9 mouse cellular contexts compared by ENCODE assay signal in the genomic region with DNA sequence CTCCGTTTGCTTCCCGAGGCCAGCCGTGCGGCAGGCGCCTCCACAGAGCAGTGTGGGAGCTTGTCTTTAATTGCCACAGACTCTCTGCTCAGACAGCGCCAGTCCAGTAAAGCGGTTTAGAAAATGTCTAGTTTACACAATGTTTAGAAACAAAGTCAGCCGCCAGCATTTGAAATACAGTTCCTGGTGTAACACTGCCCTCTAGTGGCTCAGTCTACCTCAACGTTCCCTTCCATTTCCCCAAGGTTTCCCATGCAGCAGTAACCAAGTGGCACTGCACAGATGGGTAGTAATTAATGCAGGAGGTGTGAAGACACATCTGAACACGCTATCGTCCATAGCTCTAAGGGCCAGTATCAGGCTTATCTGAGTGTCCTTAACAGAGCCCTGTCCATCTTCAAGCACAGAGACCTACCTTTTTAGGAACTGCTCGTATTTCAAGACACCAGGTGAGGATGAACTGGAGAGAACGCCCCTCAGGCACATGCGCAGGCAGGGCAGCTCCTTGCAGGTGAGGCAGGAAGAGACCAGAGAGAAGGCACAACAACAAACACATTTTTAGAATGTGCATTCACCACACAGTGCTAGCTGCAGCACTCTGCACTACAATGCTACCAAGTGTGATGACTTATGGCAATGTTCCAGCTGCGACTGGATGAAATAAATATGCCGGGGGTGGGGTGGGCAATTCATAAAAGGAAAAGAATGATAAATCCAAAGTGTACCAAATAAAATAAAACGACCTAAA. TPM values are rescaled to one million over a fixed set of nuclear protein-coding genes. Genes with fewer than 3 reads are reported as not detected.
DNase-seq lines count a peak whose midpoint lies in the region; ATAC-seq and TF ChIP-seq lines count a peak whose summit lies in the region.
"Had no signal": no experiment of that assay in that cellular context is flagged by ENCODE, and none has a peak within 500 bp of the region (broad histone marks: within the 10 kb centered on the region; RNA-seq: fewer than 3 reads in every experiment).

No protein-coding gene starts in this region.

- no peaks in the 10 kb centered on the region for H3K9me3 ChIP-seq in G1E (replicated peaks)
- no peaks in the 10 kb centered on the region for H3K9me3 ChIP-seq in kidney, postnatal 0 days (replicated peaks; ENCODE audit: low read length)
- no peaks in the 10 kb centered on the region for H3K9me3 ChIP-seq in liver, postnatal 0 days (ENCODE audit: low read length)
- no peaks in the 10 kb centered on the region for H3K9me3 ChIP-seq in neural tube, embryonic 14.5 days (ENCODE audit: control insufficient read depth, low read length)
- H3K9me3 ChIP-seq: liver, embryonic 15.5 days had no signal

- H3K36me3 ChIP-seq in G1E (replicated peaks) = peaks cover 91% of the 10 kb centered on the region
- H3K36me3 ChIP-seq in kidney, postnatal 0 days (ENCODE audit: insufficient read depth, low read length) = peaks cover 39% of the 10 kb centered on the region
- H3K36me3 ChIP-seq in liver, postnatal 0 days (replicated peaks; ENCODE audit: insufficient read depth, low read length) = peaks cover 35% of the 10 kb centered on the region
- peaks cover 12% of the 10 kb centered on the region; the same call in 1 of the 2 replicates for H3K36me3 ChIP-seq in neural tube, embryonic 14.5 days (ENCODE audit: control insufficient read depth, insufficient read depth, low read length)

- WGBS in kidney, postnatal 0 days = 58% methylated on average over 17 of the region's 17 CpGs
- 67% methylated on average over 17 of the region's 17 CpGs for WGBS in liver, postnatal 0 days (ENCODE audit: insufficient replicate concordance)
- 69% methylated on average over 17 of the region's 17 CpGs for WGBS in neural tube, embryonic 14.5 days

- peak; percentile 64 for ATAC-seq in G1E (ENCODE audit: extremely low read depth, insufficient number of reproducible peaks, low FRiP score, poor library complexity, severe bottlenecking)
- ATAC-seq in frontal cortex, adult (ENCODE audit: low TSS enrichment) = peak; percentile 97
- no peak for ATAC-seq in kidney, postnatal 0 days (replicated peaks; ENCODE audit: low FRiP score, low read depth)
- peak; percentile 27; the same call in 1 of the 2 replicates for ATAC-seq in liver, postnatal 0 days
- peak; percentile 69; the same call in 1 of the 2 replicates for ATAC-seq in neural tube, embryonic 14.5 days (ENCODE audit: low read depth)

- H3K4me3 ChIP-seq in G1E (ENCODE audit: low read depth, low read length) = no peak overlapping the region
- no peak overlapping the region for H3K4me3 ChIP-seq in kidney, postnatal 0 days (replicated peaks; ENCODE audit: low read depth, low read length)
- no peak overlapping the region for H3K4me3 ChIP-seq in liver, postnatal 0 days (ENCODE audit: low read depth, low read length)
- H3K4me3 ChIP-seq in neural tube, embryonic 14.5 days (ENCODE audit: low read depth, low read length) = no peak overlapping the region
- H3K4me3 ChIP-seq: liver, embryonic 15.5 days had no signal

- no peak overlapping the region for H3K27ac ChIP-seq in kidney, postnatal 0 days
- no peak overlapping the region for H3K27ac ChIP-seq in liver, postnatal 0 days (ENCODE audit: low read depth)
- H3K27ac ChIP-seq in neural tube, embryonic 14.5 days (ENCODE audit: low read depth, low read length) = no peak overlapping the region
- H3K27ac ChIP-seq: liver, embryonic 15.5 days had no signal

- H3K9ac ChIP-seq in kidney, postnatal 0 days (ENCODE audit: low read depth, low read length) = no peak overlapping the region
- no peak overlapping the region for H3K9ac ChIP-seq in liver, postnatal 0 days (replicated peaks)
- no peak overlapping the region for H3K9ac ChIP-seq in neural tube, embryonic 14.5 days (replicated peaks; ENCODE audit: low read depth, low read length)
- H3K9ac ChIP-seq: liver, embryonic 15.5 days had no signal

- no peaks in the 10 kb centered on the region for H3K27me3 ChIP-seq in G1E (ENCODE audit: insufficient read depth, low read length)
- no peaks in the 10 kb centered on the region for H3K27me3 ChIP-seq in kidney, postnatal 0 days (ENCODE audit: insufficient read depth, low read length)
- H3K27me3 ChIP-seq in liver, postnatal 0 days (ENCODE audit: insufficient read depth, low read length) = no peaks in the 10 kb centered on the region
- H3K27me3 ChIP-seq in neural tube, embryonic 14.5 days (ENCODE audit: control insufficient read depth, insufficient read depth, low read length) = no peaks in the 10 kb centered on the region
- H3K27me3 ChIP-seq: liver, embryonic 15.5 days had no signal

- no peaks in the 10 kb centered on the region; the same call in 1 of the 2 replicates for H3K4me1 ChIP-seq in G1E (ENCODE audit: insufficient read depth, low read depth, low read length)
- H3K4me1 ChIP-seq in kidney, postnatal 0 days (replicated peaks; ENCODE audit: insufficient read depth, low read length) = peaks cover 12% of the 10 kb centered on the region
- no peaks in the 10 kb centered on the region for H3K4me1 ChIP-seq in liver, postnatal 0 days (ENCODE audit: insufficient read depth)
- no peaks in the 10 kb centered on the region for H3K4me1 ChIP-seq in neural tube, embryonic 14.5 days (ENCODE audit: control insufficient read depth, insufficient read depth, low read length)
- H3K4me1 ChIP-seq: liver, embryonic 15.5 days had no signal

- peak; percentile 46; the same call in 1 of the 2 replicates for TF ChIP-seq CTCF in G1E (IDR thresholded peaks at IDR 0.05; ENCODE audit: low read depth, low read length)
- TF ChIP-seq CTCF in kidney, postnatal 0 days (IDR thresholded peaks at IDR 0.05; ENCODE audit: low read depth) = peak; percentile 87
- peak; percentile 79 for TF ChIP-seq CTCF in liver, postnatal 0 days (IDR thresholded peaks at IDR 0.05; ENCODE audit: low read depth)

- H3K4me2 ChIP-seq in kidney, postnatal 0 days (ENCODE audit: low read length) = no peak overlapping the region
- H3K4me2 ChIP-seq in liver, postnatal 0 days (ENCODE audit: low read depth, low read length) = no peak overlapping the region
- no peak overlapping the region for H3K4me2 ChIP-seq in neural tube, embryonic 14.5 days (ENCODE audit: low read depth, low read length)
- H3K4me2 ChIP-seq: liver, embryonic 15.5 days had no signal

- no peak for TF ChIP-seq EP300 in liver, postnatal 0 days (IDR thresholded peaks at IDR 0.05; ENCODE audit: low read depth)

- peak; percentile 42 for DNase-seq in CD4-positive helper T cell, adult 2 months (ENCODE audit: low read depth, low spot score)
- peak; percentile 25 for DNase-seq in G1E (ENCODE audit: low spot score)
- DNase-seq in cerebellum, adult 9-10 months = peak; percentile 60
- peak; percentile 89 for DNase-seq in kidney, postnatal 0 days (ENCODE audit: low spot score)
- DNase-seq in liver, postnatal 0 days = peak; percentile 45
- no peak for DNase-seq in spleen, postnatal 36 days (ENCODE audit: low spot score in 2 of 2)

RNA-seq across cellular contexts. Expression of gene Mtrr, which starts 12.2 kb away (rescaled TPM):
- total RNA-seq in G1E (2014; fragmentation: Nextera tagmentation) (27.4 and 28.1 TPM in 2 replicates), G1E (2017) (19.6 and 20.7 TPM in 2 replicates)
- polyA plus RNA-seq in G1E (2012) = 8.0 and 10.1 TPM in 2 replicates
- 12.0 and 13.9 TPM in 2 replicates for polyA plus RNA-seq in kidney, postnatal 0 days (2015; fragmentation: Nextera tagmentation; extraction: Ambion mirVana)
- 3.3 and 6.4 TPM in 2 replicates for polyA plus RNA-seq in liver, postnatal 0 days (2015; fragmentation: Nextera tagmentation; extraction: Ambion mirVana)
- 12.0 and 14.8 TPM in 2 replicates for polyA plus RNA-seq in neural tube, embryonic 14.5 days (2014; fragmentation: Nextera tagmentation; extraction: Ambion mirVana)

RNA-seq across cellular contexts. Expression of gene Fastkd3, which starts 12.3 kb away (rescaled TPM):
- total RNA-seq in G1E (2014; fragmentation: Nextera tagmentation) (21.3 and 23.5 TPM in 2 replicates), G1E (2017) (21.1 and 21.4 TPM in 2 replicates)
- polyA plus RNA-seq in G1E (2012) = 1.0 and 1.9 TPM in 2 replicates
- polyA plus RNA-seq in kidney, postnatal 0 days (2015; fragmentation: Nextera tagmentation; extraction: Ambion mirVana) = 28.3 and 28.4 TPM in 2 replicates
- polyA plus RNA-seq in liver, postnatal 0 days (2015; fragmentation: Nextera tagmentation; extraction: Ambion mirVana) = 8.4 and 9.2 TPM in 2 replicates
- 23.7 and 28.2 TPM in 2 replicates for polyA plus RNA-seq in neural tube, embryonic 14.5 days (2014; fragmentation: Nextera tagmentation; extraction: Ambion mirVana)

RNA-seq across cellular contexts. Expression of gene 1700001L19Rik, which starts 27.5 kb away (rescaled TPM):
- not detected in 2 replicates for total RNA-seq in G1E (2014; fragmentation: Nextera tagmentation)
- 0.06 TPM in 1 of 2 replicates, not detected in the other for total RNA-seq in G1E (2017)
- not detected in 2 replicates for polyA plus RNA-seq in G1E (2012)
- 0.40 and 0.43 TPM in 2 replicates for polyA plus RNA-seq in kidney, postnatal 0 days (2015; fragmentation: Nextera tagmentation; extraction: Ambion mirVana)
- not detected in 2 replicates for polyA plus RNA-seq in liver, postnatal 0 days (2015; fragmentation: Nextera tagmentation; extraction: Ambion mirVana)
- polyA plus RNA-seq in neural tube, embryonic 14.5 days (2014; fragmentation: Nextera tagmentation; extraction: Ambion mirVana) = 4.3 and 5.3 TPM in 2 replicates
- polyA plus RNA-seq: liver, embryonic 15.5 days had no signal

Comparison
In these comparisons a context has a peak if more than half of its experiments do, and no peak if none do; other contexts are left out.
1. DNase-seq: peak in CD4-positive helper T cell, adult 2 months (single experiment), G1E (single experiment), cerebellum, adult 9-10 months (single experiment), kidney, postnatal 0 days (single experiment) and liver, postnatal 0 days (single experiment); none in spleen, postnatal 36 days (0 of 2).
2. Peak in every context shown above with its lines, with median percentiles within 50 percentile points of each other: CTCF ChIP-seq.